Mouse (Mus musculus) testis, adult 2 months (tissue): ENCODE data around the gene Upk1a. TPM values are rescaled to one million over a fixed set of nuclear protein-coding genes. Genes with fewer than 3 reads are reported as not detected.

ENCODE experiments used
- H3K27ac ChIP-seq: fragments of 200-500 bp; 2 replicates; pipeline ENCODE4 v1.5.1; 2012; ENCODE audit warnings: low read depth, low read length; ENCODE audit not compliant: control insufficient read depth, insufficient read depth
- H3K27me3 ChIP-seq: fragments of 200-500 bp; 2 replicates; pipeline ENCODE4 v1.6.1; 2012; ENCODE audit warnings: mild to moderate bottlenecking, low read length, moderate library complexity; ENCODE audit not compliant: control insufficient read depth, insufficient read depth
- H3K36me3 ChIP-seq: fragments of 200-500 bp; 2 replicates; pipeline ENCODE4 v1.6.1; 2012; ENCODE audit warnings: mild to moderate bottlenecking, low read length; ENCODE audit not compliant: control insufficient read depth, insufficient read depth
- H3K4me1 ChIP-seq: fragments of 200-500 bp; 2 replicates; pipeline ENCODE4 v1.6.1; 2012; ENCODE audit warnings: low read length; ENCODE audit not compliant: control insufficient read depth, insufficient read depth
- H3K4me3 ChIP-seq: fragments of 200-500 bp; 2 replicates; pipeline ENCODE4 v1.5.1; 2012; ENCODE audit warnings: low read depth, mild to moderate bottlenecking, low read length, moderate library complexity, mixed read lengths; ENCODE audit not compliant: control insufficient read depth
- CTCF ChIP-seq: fragments of 200-500 bp; IDR thresholded peaks from 2 replicates; pipeline ENCODE4 v1.5.1; 2012; ENCODE audit warnings: low read depth, mild to moderate bottlenecking, inconsistent platforms, low read length, moderate library complexity; ENCODE audit not compliant: control insufficient read depth, insufficient read depth, insufficient replicate concordance
- POLR2A ChIP-seq: fragments of 200-500 bp; IDR thresholded peaks from 2 replicates; pipeline ENCODE4 v1.6.1; 2012; ENCODE audit warnings: low read depth, mild to moderate bottlenecking, inconsistent platforms, low read length, moderate library complexity; ENCODE audit not compliant: control insufficient read depth
- polyA plus RNA-seq: library from polyadenylated mRNA; depleted of rRNA; stranded (reverse); fragments of >200 nt; gene quantifications from 2 replicates; pipeline ENCODE4 v1.2.3, GENCODE M21; 2012

Upk1a gene
- polyA plus RNA-seq, 1 experiment, result 6.5 TPM

DNA sequence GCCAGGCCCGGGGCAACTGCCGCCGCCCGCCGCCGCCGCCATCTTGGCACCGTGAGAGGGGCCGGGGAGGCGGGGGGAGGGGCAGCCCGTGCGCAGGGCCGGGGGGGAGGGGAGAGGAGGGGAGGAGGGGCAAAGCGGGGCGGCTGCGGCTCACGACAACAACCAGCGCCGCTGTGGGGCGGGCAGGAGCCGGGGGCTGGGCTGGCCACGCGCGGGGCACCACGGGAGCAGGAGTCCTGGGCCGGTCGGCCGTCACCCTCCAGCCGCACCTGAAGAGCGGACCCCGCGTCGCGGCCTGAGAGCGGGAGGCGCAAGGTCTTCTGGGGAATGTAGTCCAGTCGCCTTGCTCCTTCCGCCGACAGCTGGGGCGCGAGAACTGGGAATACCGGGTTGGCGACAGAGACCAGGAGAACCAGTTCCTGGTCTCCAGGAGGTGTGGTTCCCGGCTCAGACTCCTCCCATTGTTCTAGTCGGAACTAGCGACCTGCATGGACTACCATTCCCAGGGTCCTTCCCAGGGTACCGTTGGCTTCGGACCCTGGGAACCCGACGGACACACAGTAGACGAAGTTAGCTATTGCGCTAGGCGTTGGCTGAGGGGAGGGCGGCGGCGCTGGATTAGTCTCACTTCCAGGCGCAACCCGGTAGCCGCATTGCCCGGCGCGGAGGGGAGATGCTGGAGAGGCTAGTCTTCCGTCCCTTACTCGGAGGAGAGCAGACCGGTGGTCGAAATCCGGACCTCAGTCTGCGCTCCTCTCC, 23.8 kb downstream of the Upk1a start, which contains the start of gene Kmt2b:
Gene Kmt2b, minus strand, starts transcription at position 51 of the 759 bp plus-strand sequence.
- Histone ChIP-seq H3K27me3 (no peaks in the 10 kb centered on the region), H3K27ac (peak within 1 kb of the TSS; percentile 92), H3K4me3 (peak within 1 kb of the TSS; percentile 96), H3K4me1 (peaks cover 29% of the 10 kb centered on the region), H3K36me3 (no peaks in the 10 kb centered on the region; the same call in 1 of the 2 replicates)
- TF ChIP-seq POLR2A (peak; percentile 41), CTCF (no peak)

- TF ChIP-seq POLR2A, result no peak; the same call in 1 of the 2 replicates
- no peak for TF ChIP-seq CTCF
- Histone ChIP-seq H3K4me3 (peak overlapping the region; percentile 96), H3K27me3 (no peaks in the 10 kb centered on the region), H3K36me3 (no peaks in the 10 kb centered on the region; the same call in 1 of the 2 replicates), H3K27ac (peak overlapping the region; percentile 92), H3K4me1 (peaks cover 28% of the 10 kb centered on the region)
These were observed 24.6 kb downstream of the Upk1a start for GRCm38 (mm10) chr7:30587842-30588667.

DNA sequence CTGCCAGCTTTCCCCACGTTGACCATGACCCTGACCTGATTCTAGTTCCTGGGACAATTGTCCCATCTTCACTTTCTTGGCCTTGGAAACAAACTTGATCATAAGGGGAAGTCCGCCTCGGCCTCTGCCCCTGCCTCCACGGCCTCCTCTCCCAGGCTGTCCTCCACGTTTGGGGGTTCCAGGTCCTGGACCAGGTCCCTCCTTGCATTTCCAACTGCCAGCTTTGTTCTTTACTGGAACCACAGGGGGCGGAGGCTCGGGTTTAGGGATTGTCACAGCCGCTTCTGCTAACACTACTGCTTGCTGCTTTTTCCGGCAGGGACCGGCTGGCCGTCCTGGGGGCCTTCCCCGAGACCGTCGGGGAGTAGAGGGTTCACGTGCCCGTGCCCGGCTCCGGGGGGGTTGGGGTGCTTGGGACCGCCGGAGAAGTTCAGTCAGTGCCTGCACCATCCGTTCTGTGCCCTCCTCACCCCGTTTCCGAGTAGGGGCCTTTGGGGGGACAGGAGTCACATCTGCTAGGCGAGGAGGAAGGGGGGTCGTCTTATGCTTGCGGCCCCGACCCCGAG, 26.1 kb downstream of the Upk1a start:
- peaks cover 24% of the 10 kb centered on the region for H3K4me1 ChIP-seq
- H3K27me3 ChIP-seq, result no peaks in the 10 kb centered on the region
- no peaks in the 10 kb centered on the region; the same call in none of the 2 replicates for H3K36me3 ChIP-seq
- H3K4me3 ChIP-seq, result peak overlapping the region; percentile 96; the same call in 1 of the 2 replicates
- H3K27ac ChIP-seq, result no peak overlapping the region
- no peak for TF ChIP-seq CTCF
- TF ChIP-seq POLR2A, result no peak

GRCm38 (mm10) chr7:30585170-30585569, 27.5 kb downstream of the Upk1a start:
- TF ChIP-seq POLR2A (no peak), CTCF (no peak)
- H3K4me3 ChIP-seq, result no peak overlapping the region
- no peak overlapping the region for H3K27ac ChIP-seq
- no peaks in the 10 kb centered on the region for H3K27me3 ChIP-seq
- no peaks in the 10 kb centered on the region; the same call in none of the 2 replicates for H3K36me3 ChIP-seq
- peaks cover 17% of the 10 kb centered on the region for H3K4me1 ChIP-seq

- H3K36me3 ChIP-seq, result no peaks in the 10 kb centered on the region; the same call in none of the 2 replicates
- H3K4me3 ChIP-seq, result no peak overlapping the region
- H3K27me3 ChIP-seq, result no peaks in the 10 kb centered on the region
- H3K4me1 ChIP-seq, result peaks cover 13% of the 10 kb centered on the region
- no peak overlapping the region for H3K27ac ChIP-seq
- no peak for TF ChIP-seq CTCF
- TF ChIP-seq POLR2A, result no peak
These were observed 28.3 kb downstream of the Upk1a start for GRCm38 (mm10) chr7:30584339-30584738.

DNA sequence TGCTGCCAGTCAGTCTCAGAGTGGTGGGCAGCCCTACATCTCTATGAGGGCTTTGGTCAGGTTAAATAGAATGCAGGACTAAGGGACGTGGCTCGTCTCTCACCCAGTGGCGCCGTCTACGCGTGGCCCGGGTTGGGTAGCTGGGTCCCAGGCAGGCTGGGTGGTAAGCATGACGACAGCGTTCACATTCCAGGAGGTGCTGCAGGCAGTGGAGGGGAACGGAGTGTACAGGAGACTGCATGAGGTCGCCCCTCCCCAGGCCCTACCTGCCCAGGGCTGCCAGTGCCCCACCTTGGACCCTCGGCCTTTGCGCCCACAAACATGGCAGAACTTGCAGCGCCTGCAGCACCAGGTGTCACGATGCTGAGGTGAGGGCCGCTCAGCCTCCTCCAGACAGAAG, 31.1 kb downstream of the Upk1a start:
- TF ChIP-seq CTCF (no peak), POLR2A (no peak)
- no peak overlapping the region for H3K27ac ChIP-seq
- no peak overlapping the region for H3K4me3 ChIP-seq
- H3K36me3 ChIP-seq, result peaks cover 7% of the 10 kb centered on the region
- H3K4me1 ChIP-seq, result peaks cover 2% of the 10 kb centered on the region
- H3K27me3 ChIP-seq, result no peaks in the 10 kb centered on the region
